Mouse (Mus musculus) left cerebral cortex, adult 9 months (tissue): ENCODE results near the gene Spdye4a.

ENCODE experiments used
- DNase-seq, 2 experiments: peaks; one replicate each; pipeline ENCODE4 v3.0.0; 2022; ENCODE audit warnings: low spot score in 2 of 2

Gene Spdye4a

DNA sequence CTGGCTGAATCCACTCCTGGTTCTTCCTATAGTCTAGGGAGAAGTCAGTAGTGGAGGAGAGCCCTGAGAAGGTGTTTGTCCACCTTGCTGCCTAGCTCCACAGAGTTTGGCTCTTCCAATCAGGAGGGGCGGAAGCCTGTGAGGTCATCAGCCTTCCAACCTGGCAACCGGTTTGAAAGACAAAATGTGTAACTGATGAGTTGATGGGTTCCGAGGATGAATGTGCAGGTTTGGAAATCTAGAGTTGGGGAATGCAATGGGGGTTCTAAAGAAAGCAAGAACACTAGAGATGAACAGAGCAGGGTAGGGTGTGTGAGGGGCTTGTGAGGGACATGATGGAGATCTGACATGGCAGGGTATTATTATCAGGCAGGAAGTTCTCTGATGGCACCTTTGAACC, at the start of gene Spdye4a:
Spdye4a (minus strand) TSS at position 101 of the 400 bp plus-strand sequence.
- no peak for DNase-seq

DNA sequence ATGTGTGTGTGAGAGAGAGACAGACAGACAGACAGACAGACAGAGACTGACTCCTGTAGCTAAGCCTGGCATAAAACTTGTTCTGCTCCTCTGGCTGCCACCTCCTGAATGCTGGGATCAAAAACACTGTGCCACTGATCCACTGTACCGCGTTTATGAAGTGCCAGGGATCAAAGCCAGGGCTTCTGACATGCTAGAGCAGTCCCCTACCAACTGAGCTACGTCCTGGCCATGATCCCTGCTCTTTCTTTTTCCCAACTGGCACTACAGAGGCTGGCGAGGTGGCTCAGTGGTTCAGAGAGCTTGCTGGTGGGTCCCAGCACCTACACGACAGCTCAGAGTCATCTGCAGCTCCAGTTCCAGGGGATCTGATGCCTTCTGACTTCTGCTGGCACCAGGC, 49.1 kb upstream of the Spdye4a start:
- no peak for DNase-seq

DNA sequence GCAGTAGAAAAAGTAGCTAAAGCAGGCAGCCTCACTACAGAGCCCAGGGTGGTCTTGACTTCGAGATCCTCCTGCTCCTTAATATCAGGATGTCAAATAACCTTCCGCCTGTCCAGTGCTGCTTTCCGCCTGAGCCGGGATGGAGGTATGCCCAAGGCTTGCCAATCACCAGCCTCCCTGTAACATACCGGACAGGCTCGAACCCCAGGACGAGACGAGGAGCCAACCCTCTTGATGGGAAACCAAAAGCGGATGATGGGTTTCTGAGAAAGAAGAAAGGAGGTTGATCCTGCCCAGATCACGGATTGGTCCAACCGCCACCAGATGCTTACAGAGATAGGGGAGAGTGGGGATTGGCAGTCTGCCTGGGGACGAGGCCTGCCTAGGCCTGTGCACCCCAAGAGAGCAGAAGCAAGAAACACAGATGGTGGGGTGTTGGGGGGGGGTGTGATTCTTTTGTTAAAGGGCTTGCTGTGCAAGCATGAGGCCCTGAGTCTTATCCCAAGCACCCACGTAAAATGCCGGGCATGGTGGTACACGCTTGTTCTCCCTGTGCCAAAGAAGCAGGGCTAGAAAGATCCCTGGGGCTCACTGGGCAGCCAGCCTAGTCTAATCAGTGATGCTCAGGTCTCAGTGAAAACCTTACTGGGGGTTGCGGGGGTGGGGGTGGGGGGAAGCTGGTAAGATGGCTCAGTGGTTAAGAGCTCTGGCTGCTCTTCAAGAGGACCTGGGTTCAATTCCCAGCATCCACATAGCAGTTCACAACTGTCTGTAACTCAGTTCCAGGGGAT, 46.0 kb upstream of the Spdye4a start:
- no peak for DNase-seq

DNA sequence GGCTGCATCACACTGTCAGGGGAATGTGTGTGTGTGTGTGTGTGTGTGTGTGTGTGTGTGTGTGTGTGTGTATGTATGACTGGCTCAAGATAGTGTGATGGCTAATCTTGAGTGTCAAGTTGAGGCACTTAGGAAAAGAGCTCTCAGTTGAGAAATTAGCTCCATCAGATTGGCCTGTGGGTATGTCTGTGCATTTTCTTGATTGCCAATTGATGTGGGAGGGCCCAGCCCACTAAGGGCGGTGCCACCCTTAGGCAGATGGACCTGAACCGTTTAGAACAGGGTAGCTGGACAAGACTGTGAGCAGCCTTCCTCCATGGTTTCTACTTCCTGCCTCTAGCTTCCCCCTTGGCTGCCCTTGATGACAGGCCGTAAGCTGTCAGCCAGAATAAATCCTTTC, 45.4 kb upstream of the Spdye4a start:
- DNase-seq, result no peak

DNA sequence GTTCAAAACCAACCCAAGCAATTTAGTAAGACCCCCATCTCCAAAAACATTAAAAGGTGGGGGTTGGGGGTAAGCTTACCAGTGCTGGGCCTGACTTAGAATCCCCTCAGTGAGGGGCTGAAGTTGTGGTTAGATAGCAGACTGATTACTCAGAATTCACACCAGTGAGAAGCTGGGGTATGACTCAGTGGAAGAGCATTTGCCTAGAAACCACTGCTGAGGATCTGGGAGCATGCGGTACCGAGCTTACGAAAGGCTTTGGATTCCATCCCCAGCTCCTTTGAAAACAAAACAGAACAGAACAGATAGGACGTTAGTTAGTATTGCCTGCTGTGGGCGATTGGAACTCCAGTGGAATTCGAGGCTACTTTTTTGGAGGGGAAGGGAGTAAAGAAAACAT, 45.0 kb upstream of the Spdye4a start:
- DNase-seq, result no peak

DNA sequence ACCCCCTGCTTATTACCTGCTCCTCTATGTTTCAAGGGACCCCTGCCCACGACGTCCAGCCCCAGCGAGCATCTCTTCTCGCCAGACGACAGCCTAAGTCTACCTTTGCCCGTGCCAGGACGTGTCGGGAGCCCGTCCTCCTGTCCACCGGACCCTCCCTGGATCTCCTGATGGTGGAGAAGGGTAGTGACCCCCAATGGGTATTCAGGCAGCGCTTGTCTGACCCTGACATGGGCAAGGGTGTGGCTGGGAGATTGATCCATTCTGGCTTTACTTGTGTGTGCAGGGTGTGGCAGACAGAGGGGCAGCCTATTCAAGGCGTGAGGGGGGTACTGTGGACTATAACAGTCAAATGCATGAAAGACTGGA, 43.4 kb upstream of the Spdye4a start:
- no peak for DNase-seq

DNA sequence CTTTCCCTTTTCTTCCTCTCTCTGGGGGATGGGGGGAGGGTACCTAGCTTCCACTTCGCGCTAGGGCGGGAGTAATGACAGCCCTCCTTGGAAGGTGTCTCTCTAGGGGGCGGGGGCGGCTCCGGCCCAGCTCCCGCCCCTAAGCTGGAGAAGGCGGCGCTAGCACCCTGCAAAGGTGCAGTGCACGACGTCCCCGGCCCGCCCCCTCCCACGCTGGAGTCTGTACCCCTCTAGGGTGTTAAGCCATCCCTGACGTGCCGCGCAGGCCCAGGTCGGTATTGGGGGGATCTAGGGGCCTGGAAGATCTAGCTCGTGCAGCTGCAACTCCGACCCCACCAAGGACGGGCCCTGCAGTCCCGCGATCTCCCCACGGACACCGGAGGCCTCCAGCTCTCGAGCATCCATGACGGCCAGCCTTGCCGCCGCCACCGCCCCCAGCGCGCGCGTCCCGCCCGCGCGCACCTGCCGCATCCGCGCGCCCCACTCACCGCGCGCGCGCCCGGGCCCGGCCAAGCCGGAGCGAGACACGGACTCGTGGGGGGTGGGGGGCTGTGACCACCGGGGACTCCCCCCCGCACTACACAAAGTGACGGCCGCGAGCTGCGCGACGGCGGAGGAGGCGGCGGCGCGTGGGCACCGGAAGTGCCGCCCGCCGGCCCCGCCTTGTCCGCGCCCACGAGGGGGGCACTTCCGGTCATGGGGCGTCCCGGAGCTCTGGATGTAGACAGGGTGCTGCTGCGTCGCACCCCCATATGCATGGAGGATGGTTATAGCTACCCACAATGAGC, 42.9 kb upstream of the Spdye4a start, which contains the start of gene Zfp316:
Zfp316 (minus strand) TSS at position 660 of the 788 bp plus-strand sequence.
- DNase-seq, result peak in 1 of 2 experiments; percentile 65

DNA sequence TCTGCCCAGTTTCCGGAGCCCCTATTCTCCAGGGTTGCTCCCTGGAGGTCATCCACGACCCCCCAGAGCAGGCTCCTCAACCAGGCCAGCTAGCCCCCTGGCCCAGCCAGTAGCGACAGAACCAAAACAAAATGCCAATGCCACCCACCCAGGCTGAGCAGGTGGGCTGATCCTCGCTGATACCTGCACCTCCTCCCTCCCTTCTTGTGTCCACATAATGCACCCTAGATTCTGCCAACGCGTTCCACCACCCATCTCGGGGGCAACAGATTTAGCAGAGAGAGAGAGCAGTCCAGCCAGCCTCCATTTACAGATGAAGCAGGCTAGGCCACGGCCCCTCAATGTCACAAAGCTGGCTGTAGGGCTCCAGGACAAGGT, 42.3 kb upstream of the Spdye4a start:
- DNase-seq, result no peak

DNA sequence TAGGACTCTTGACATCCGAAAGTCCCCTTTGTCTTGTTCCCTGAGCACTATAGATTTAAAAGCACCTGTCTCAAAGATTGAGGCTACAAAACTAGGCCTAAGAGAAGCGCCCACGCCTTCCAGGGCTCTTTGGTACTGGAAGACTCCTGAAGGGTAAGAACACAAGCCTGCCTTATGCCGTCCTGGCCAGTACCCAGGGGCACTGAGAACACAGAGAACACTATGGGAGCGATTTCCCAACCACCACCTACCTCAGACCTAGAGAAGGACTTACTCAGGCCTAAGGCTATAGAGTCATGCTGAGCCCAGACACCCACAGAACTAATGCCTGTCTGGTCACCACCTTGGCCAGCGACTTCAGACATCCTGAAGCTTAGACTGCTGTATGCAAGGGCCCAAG, 40.1 kb upstream of the Spdye4a start:
- no peak for DNase-seq

DNA sequence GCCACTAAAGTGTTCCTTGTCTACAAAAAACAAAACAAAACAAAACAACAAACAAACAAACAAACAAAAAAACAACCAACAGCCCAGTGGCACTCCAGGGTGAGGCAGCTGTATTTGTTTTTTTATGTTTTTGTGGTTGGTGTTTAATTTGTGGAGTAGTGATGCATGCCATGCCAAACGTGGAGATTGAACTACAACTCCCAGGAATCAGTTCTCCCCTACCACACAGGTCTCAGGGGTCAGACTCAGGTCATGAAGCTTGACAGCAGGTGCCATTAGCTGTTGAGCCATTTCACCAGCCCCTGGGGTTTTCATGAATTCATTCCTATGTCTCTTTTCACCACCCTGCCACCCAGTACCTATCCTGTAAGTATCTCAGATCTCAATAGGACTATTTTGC, 38.7 kb upstream of the Spdye4a start:
- DNase-seq, result no peak

DNA sequence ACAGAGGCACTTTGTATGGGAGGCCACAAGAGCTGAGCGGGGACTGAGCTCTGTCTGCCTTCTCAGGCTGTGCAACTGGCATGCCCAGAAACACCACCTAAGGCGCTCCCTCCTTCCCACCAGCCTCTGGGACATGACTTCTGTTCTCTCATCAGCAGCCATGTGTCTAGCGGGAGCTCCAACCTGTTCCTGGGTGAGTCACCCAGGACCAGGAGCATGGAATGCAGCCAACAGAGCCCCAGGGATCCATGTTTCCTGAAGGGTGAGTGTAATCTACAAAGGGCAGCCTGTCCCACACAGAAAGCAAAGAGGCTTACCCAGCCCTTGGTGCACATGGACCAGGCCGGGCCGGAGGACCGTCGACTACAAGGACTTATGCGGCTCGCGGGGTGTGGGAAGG, 38.0 kb upstream of the Spdye4a start:
- no peak for DNase-seq

DNA sequence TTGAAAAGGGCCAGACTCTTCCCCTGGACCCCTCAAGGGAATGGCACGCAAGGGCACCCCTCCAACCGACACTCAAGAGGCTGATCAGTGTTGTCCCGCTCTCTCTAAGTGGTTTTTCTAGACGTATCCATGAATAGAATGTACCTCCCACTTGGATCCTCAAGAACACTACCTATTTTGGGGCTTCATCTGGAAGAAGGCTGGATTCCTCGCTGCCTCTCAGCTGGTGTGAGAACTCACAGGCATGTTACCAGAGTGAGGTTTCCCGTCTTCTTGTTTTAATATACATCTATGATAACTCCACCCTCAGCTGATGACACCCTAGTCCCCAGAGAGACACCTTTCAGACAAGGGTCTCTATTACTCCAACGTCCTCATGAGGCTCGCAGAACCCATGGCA, 34.9 kb upstream of the Spdye4a start:
- DNase-seq, result peak; percentile 45 to 62

DNA sequence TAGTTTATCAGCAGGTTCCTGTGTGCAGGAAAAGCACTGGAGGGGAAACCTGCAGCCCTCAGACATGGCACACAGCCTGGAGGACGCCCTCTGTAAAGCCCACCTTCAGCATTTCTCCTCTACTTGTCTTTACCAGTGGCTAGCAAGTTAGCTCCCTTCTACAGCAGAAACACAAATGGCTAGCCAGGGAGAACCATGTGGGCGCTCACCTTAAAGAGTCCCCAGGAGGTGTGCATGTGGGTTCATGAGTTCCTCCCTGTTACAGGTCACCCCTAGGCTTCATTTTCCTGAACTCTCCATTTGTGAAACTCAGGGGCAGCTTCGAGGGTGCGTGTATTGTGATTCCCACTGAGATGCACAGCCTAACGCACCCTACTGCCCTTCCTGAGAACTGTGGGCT, 29.1 kb upstream of the Spdye4a start:
- no peak for DNase-seq

DNA sequence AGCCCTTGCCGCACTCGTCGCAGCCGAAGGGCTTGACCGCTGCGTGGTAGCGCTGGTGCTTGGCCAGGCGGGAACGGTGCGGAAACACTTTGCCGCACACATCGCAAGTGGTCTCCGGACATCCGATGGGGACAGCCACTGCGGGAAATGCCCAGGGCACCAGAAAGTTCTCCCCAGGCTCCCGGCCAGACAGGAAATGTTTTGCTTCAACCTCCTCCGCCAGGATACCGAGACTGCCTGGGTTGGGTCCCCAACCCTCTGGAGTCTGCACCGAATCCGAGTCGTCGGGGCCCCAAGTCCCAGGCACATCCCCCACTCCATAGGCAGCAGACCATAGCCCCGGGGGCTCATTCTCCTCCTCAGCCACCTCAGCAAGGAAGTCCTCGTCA, 28.4 kb upstream of the Spdye4a start:
- DNase-seq, result no peak

DNA sequence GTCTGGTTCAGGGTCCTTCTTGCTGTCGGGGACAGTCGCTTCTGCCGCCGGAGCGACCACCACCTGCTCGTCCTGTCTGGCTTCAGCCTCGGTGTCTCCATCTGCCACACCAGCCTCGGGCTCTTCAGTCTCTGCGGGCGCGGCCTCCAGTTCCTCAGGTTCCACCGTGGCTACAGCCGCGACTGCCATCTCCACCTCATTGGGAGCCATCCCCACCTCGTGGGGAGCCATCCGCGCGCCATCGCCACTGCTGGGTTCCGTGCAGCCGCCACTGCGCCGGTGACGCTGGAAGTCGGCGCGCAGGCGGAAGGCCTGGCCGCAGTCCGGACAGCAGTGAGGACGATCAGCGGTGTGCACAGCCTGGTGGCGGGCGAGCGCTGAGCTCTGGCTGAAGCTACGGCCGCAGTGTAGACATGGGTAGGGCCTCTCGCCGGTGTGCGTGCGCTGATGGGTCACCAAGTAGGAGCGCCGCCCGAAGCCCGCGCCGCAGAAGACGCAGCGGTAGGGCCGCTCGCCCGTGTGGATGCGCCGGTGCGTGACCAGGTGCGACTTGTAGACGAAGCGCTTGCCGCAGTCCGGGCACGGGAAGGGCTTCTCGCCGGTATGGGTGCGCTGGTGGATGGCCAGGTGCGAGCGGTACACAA, 27.9 kb upstream of the Spdye4a start:
- DNase-seq, result no peak

DNA sequence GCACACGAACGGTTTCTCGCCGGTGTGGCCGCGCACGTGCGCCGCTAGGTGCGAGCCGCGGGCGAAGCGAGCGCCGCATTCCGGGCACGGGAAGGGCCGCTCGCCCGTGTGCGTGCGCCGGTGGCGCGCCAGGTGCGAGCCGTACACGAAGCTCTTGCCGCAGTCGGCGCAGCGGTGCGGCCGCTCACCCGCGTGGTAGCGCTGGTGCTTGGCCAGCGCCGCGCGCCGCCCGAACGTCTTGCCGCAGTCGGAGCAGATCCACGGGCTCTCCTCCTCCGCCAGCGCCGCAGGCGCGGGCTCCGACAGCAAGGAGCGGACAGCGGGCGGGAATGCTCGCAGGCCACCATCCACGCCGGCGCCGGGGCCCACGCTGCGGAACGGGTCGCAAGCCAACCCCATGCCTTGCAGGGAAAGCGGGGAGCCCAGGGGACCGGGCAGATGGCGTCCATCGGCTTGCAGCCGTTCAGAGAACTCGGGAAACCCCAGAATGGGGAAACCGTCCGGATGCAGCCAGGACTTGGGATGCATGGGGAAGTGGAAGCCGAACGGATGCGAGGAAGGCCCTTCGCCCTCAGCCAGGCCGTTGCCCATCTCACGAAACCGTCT, 27.3 kb upstream of the Spdye4a start:
- DNase-seq, result no peak

DNA sequence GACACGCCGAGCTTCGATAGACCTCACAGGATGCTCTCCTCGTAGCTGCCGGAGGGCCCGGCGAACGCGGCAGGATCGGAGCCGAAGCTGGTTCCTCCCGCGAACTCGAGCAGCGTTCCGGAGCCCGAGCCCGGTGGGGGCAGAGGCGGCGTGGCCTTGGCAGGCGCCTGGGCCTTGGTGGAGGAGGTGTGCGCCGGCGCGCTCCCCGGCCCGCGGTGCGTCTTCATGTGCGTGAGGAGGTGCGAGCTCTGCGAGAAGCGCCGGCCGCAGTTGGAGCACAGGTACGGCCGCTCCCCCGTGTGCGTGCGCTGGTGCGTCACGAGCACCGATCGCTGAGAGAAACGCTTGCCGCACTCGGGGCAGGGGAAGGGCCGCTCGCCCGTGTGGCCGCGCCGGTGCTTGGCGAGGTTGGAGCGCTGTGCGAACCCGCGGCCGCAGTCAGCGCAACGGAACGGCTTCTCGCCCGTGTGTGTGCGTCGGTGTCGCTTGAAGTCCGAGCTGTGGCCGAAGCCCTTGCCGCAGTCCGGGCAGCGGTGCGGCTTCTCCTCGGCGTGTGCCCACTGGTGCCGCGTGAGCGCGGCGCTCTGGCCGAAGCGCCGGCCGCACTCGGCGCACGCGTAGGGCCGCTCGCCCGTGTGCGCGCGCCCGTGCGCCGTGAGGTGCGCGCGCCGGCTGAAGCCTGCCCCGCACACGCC, 26.6 kb upstream of the Spdye4a start:
- no peak for DNase-seq

DNA sequence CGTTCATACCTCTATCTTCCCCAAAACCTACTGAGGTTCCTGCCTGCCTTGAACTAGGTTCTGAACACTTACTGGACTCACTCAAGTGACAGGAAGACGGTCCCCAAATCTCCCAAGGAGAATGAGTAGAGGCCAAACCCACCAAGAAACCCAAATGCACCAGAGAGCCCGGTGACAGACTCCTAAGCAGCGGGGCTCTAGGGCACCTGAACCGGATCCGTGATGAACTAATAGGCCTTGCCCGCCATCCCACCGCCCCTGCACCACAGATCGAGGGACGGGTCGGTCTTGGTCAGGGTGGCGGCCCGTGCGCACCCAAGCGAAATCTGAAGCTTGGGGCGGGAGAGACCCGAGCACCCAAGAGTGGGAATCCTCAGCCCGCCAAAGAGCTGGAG, 26.1 kb upstream of the Spdye4a start:
- DNase-seq, result no peak

DNA sequence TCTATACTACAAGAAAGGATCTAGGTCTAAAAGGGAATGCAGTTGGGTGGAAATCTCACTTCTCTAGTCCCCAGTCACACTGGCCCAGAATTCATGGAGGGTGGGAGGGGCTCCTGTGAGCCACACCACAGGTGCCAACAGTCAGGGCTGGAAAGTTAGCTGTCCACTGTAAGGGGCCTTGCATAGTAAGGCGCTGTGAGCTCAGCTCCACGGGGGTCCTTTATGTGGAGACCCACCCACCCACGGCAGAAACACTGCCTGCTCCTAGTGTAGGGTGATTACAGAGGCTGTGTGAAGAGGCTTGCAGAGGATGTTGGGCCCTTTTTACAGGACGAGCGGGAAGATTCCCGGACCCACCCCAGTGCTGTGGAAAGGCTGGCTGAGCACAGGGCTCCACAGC, 25.3 kb upstream of the Spdye4a start:
- no peak for DNase-seq

DNA sequence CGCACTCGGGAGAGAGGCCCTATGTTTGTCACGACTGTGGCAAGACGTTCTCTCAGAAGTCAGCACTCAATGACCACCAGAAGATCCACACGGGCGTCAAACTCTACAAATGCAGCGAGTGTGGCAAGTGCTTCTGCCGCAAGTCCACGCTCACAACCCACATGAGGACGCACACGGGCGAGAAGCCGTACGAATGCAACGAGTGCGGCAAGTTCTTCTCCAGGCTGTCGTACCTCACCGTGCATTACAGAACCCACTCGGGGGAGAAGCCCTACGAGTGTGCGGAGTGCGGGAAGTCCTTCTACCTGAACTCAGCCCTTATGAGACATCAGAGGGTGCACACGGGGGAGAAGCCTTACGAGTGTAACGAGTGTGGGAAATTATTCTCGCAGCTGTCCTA, 18.2 kb upstream of the Spdye4a start:
- DNase-seq, result no peak

DNA sequence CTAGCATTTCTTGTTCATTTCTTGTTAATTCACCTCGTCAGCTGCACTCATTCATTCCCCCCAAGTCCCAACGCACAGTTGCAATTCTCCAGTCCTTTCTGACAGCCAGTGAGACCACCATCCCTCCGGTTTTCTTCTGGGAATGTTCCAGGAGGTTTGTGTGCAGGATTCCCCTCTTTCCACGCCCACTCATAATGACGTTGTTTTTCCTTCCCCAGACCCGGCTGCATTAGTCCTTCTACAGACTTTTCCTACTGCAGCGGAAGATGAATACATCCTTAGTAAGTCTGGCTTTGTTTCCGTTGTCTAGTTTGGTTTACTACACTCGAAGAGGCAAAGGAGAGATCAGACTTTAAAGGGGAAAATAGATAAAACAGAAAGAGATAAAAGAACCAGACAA, 9.3 kb upstream of the Spdye4a start:
- DNase-seq, result no peak
